Mouse (Mus musculus) embryonic facial prominence, embryonic 12.5 days (tissue): Measurements from ENCODE around the gene Tpm1. TPM values are rescaled to one million over a fixed set of nuclear protein-coding genes. Genes with fewer than 3 reads are reported as not detected.

Experiments
- ATAC-seq: fragments of 200-750 bp; cut with Nextera tagmentation; 2 replicates; pipeline ENCODE4 v1.8.0; 2017; ENCODE audit not compliant: insufficient number of reproducible peaks, insufficient read depth, low FRiP score, low TSS enrichment
- H3K27ac ChIP-seq: fragments of 300-500 bp; sonication (generic); 2 replicates; pipeline ENCODE4 v1.5.1; 2016; ENCODE audit warnings: mild to moderate bottlenecking
- H3K27me3 ChIP-seq: fragments of 300-500 bp; sonication (generic); 2 replicates; pipeline ENCODE4 v1.6.1; 2016; ENCODE audit warnings: mild to moderate bottlenecking, moderate library complexity
- H3K36me3 ChIP-seq: fragments of 300-500 bp; sonication (generic); 2 replicates; pipeline ENCODE4 v1.6.1; 2016; ENCODE audit warnings: mild to moderate bottlenecking
- H3K4me1 ChIP-seq: fragments of 300-500 bp; sonication (generic); 2 replicates; pipeline ENCODE4 v1.6.1; 2016
- H3K4me2 ChIP-seq: fragments of 300-500 bp; sonication (generic); replicated peaks from 2 replicates; pipeline ENCODE4 v1.6.1; 2016; ENCODE audit warnings: mild to moderate bottlenecking, moderate library complexity
- H3K4me3 ChIP-seq: fragments of 300-500 bp; sonication (generic); 2 replicates; pipeline ENCODE4 v1.5.1; 2016; ENCODE audit warnings: mild to moderate bottlenecking
- H3K9ac ChIP-seq: fragments of 300-500 bp; sonication (generic); 2 replicates; pipeline ENCODE4 v1.6.1; 2016; ENCODE audit warnings: mild to moderate bottlenecking, moderate library complexity
- H3K9me3 ChIP-seq: fragments of 300-500 bp; sonication (generic); 2 replicates; pipeline ENCODE4 v1.6.1; 2016; ENCODE audit warnings: mild to moderate bottlenecking, moderate library complexity
- WGBS: fragments of 180-500 bp; shearing (Covaris S2); methylation state at CpG from one replicate; pipeline ENCODE4 v1.1.7; 2016; 5-methylcytosine and 5-hydroxymethylcytosine counted together
- polyA plus RNA-seq: library from polyadenylated mRNA; unstranded; fragments of >200 nt; fragmentation: Nextera tagmentation; extraction: Ambion mirVana; gene quantifications from 2 replicates; pipeline ENCODE4 v1.2.1, GENCODE M21; 2016

Tpm1 gene
- polyA plus RNA-seq, 1 experiment from 2014 or later: 801 TPM

- no peak for ATAC-seq
- Histone ChIP-seq H3K4me3 (no peak overlapping the region), H3K9me3 (no peaks in the 10 kb centered on the region), H3K9ac (no peak overlapping the region), H3K36me3 (no peaks in the 10 kb centered on the region), H3K4me2 (no peak overlapping the region), H3K27me3 (no peaks in the 10 kb centered on the region), H3K27ac (no peak overlapping the region), H3K4me1 (peaks cover 23% of the 10 kb centered on the region)
- WGBS: 65% methylated on average over 2 of the region's 2 CpGs
Observed at GRCm38 (mm10) chr9:67013501-67013900, 35.7 kb downstream of the Tpm1 start.

- WGBS: 37% methylated on average over 3 of the region's 3 CpGs
- no peaks in the 10 kb centered on the region for H3K36me3 ChIP-seq
- no peak; the same call in 1 of the 2 replicates for ATAC-seq
- no peaks in the 10 kb centered on the region for H3K9me3 ChIP-seq
- H3K4me2 ChIP-seq: no peak overlapping the region
- peak overlapping the region; percentile 64; the same call in 1 of the 2 replicates for H3K27ac ChIP-seq
- no peaks in the 10 kb centered on the region for H3K27me3 ChIP-seq
- H3K4me3 ChIP-seq: no peak overlapping the region
- H3K4me1 ChIP-seq: peaks cover 27% of the 10 kb centered on the region
- no peak overlapping the region for H3K9ac ChIP-seq
Observed at GRCm38 (mm10) chr9:67012470-67012869, 36.7 kb downstream of the Tpm1 start.

GRCm38 (mm10) chr9:67011483-67011882 is 37.7 kb downstream of the Tpm1 start:
- Histone ChIP-seq H3K9me3 (no peaks in the 10 kb centered on the region), H3K27me3 (no peaks in the 10 kb centered on the region), H3K27ac (no peak overlapping the region), H3K4me2 (no peak overlapping the region), H3K9ac (no peak overlapping the region), H3K4me3 (no peak overlapping the region), H3K36me3 (no peaks in the 10 kb centered on the region), H3K4me1 (peaks cover 25% of the 10 kb centered on the region)
- WGBS: 71% methylated on average over 9 of the region's 9 CpGs
- ATAC-seq: no peak

GRCm38 (mm10) chr9:67008781-67009180 is 40.4 kb downstream of the Tpm1 start:
- WGBS: 20% methylated on average over 11 of the region's 11 CpGs
- H3K4me1 ChIP-seq: peaks cover 33% of the 10 kb centered on the region
- ATAC-seq: no peak
- peak overlapping the region; percentile 47; the same call in 1 of the 2 replicates for H3K27ac ChIP-seq
- no peaks in the 10 kb centered on the region for H3K36me3 ChIP-seq
- H3K9ac ChIP-seq: no peak overlapping the region
- no peaks in the 10 kb centered on the region for H3K9me3 ChIP-seq
- H3K4me2 ChIP-seq: peak overlapping the region; percentile 21
- no peak overlapping the region for H3K4me3 ChIP-seq
- no peaks in the 10 kb centered on the region for H3K27me3 ChIP-seq

GRCm38 (mm10) chr9:67006376-67006775 is 42.8 kb downstream of the Tpm1 start:
- no peaks in the 10 kb centered on the region for H3K27me3 ChIP-seq
- no peak overlapping the region for H3K9ac ChIP-seq
- no peaks in the 10 kb centered on the region for H3K9me3 ChIP-seq
- no peak overlapping the region for H3K27ac ChIP-seq
- no peaks in the 10 kb centered on the region for H3K36me3 ChIP-seq
- peaks cover 24% of the 10 kb centered on the region for H3K4me1 ChIP-seq
- no peak overlapping the region for H3K4me2 ChIP-seq
- no peak overlapping the region for H3K4me3 ChIP-seq
- ATAC-seq: no peak
- WGBS: 61% methylated on average over 4 of the region's 4 CpGs

- no peak overlapping the region for H3K4me3 ChIP-seq
- H3K9ac ChIP-seq: no peak overlapping the region
- WGBS: 85% methylated on average over 11 of the region's 11 CpGs
- no peak overlapping the region for H3K4me2 ChIP-seq
- no peaks in the 10 kb centered on the region for H3K27me3 ChIP-seq
- H3K9me3 ChIP-seq: no peaks in the 10 kb centered on the region
- H3K36me3 ChIP-seq: no peaks in the 10 kb centered on the region
- H3K27ac ChIP-seq: no peak overlapping the region
- ATAC-seq: no peak
- H3K4me1 ChIP-seq: peaks cover 24% of the 10 kb centered on the region
Observed at GRCm38 (mm10) chr9:67005161-67005742, 44.0 kb downstream of the Tpm1 start.

GRCm38 (mm10) chr9:67003656-67004055 is 45.5 kb downstream of the Tpm1 start:
- Histone ChIP-seq H3K9ac (no peak overlapping the region), H3K4me3 (no peak overlapping the region), H3K4me1 (peaks cover 13% of the 10 kb centered on the region), H3K9me3 (no peaks in the 10 kb centered on the region), H3K27ac (no peak overlapping the region), H3K27me3 (no peaks in the 10 kb centered on the region), H3K36me3 (no peaks in the 10 kb centered on the region), H3K4me2 (no peak overlapping the region)
- 50% methylated on average over 4 of the region's 4 CpGs for WGBS
- no peak for ATAC-seq

GRCm38 (mm10) chr9:67003156-67003555 is 46.0 kb downstream of the Tpm1 start:
- H3K4me2 ChIP-seq: no peak overlapping the region
- no peaks in the 10 kb centered on the region for H3K9me3 ChIP-seq
- no peaks in the 10 kb centered on the region for H3K36me3 ChIP-seq
- no peak overlapping the region for H3K9ac ChIP-seq
- no peak for ATAC-seq
- 28% methylated on average over 4 of the region's 4 CpGs for WGBS
- H3K27me3 ChIP-seq: no peaks in the 10 kb centered on the region
- no peak overlapping the region for H3K4me3 ChIP-seq
- peaks cover 8% of the 10 kb centered on the region for H3K4me1 ChIP-seq
- no peak overlapping the region for H3K27ac ChIP-seq

GRCm38 (mm10) chr9:67001506-67001905 is 47.7 kb downstream of the Tpm1 start:
- H3K27me3 ChIP-seq: no peaks in the 10 kb centered on the region
- H3K4me2 ChIP-seq: no peak overlapping the region
- no peak overlapping the region for H3K27ac ChIP-seq
- peaks cover 8% of the 10 kb centered on the region; the same call in 1 of the 2 replicates for H3K4me1 ChIP-seq
- no peaks in the 10 kb centered on the region for H3K36me3 ChIP-seq
- 77% methylated on average over 4 of the region's 4 CpGs for WGBS
- no peak overlapping the region for H3K4me3 ChIP-seq
- ATAC-seq: no peak
- H3K9me3 ChIP-seq: no peaks in the 10 kb centered on the region
- no peak overlapping the region for H3K9ac ChIP-seq

GRCm38 (mm10) chr9:67001050-67001449 is 48.2 kb downstream of the Tpm1 start:
- Histone ChIP-seq H3K4me2 (no peak overlapping the region), H3K36me3 (no peaks in the 10 kb centered on the region), H3K9me3 (no peaks in the 10 kb centered on the region), H3K4me1 (peaks cover 4% of the 10 kb centered on the region; the same call in 1 of the 2 replicates), H3K27me3 (no peaks in the 10 kb centered on the region), H3K27ac (no peak overlapping the region), H3K4me3 (no peak overlapping the region), H3K9ac (no peak overlapping the region)
- WGBS: 7% methylated on average over 6 of the region's 6 CpGs
- ATAC-seq: no peak

GRCm38 (mm10) chr9:66999698-67000097 is 49.5 kb downstream of the Tpm1 start:
- Histone ChIP-seq H3K27me3 (no peaks in the 10 kb centered on the region), H3K36me3 (no peaks in the 10 kb centered on the region), H3K27ac (no peak overlapping the region), H3K4me1 (no peaks in the 10 kb centered on the region; the same call in 1 of the 2 replicates), H3K4me2 (no peak overlapping the region), H3K9ac (no peak overlapping the region), H3K4me3 (no peak overlapping the region), H3K9me3 (no peaks in the 10 kb centered on the region)
- ATAC-seq: no peak
- WGBS: 89% methylated on average over 8 of the region's 8 CpGs

GRCm38 (mm10) chr9:66991750-66992410 is 57.3 kb downstream of the Tpm1 start:
- H3K36me3 ChIP-seq: no peaks in the 10 kb centered on the region
- no peaks in the 10 kb centered on the region for H3K27me3 ChIP-seq
- H3K9ac ChIP-seq: no peak overlapping the region
- H3K27ac ChIP-seq: no peak overlapping the region
- H3K4me2 ChIP-seq: no peak overlapping the region
- H3K9me3 ChIP-seq: no peaks in the 10 kb centered on the region
- H3K4me1 ChIP-seq: peaks cover 22% of the 10 kb centered on the region
- no peak for ATAC-seq
- 64% methylated on average over 8 of the region's 8 CpGs for WGBS
- no peak overlapping the region for H3K4me3 ChIP-seq
